Mouse (Mus musculus): ENCODE results near the gene Id1.

DNA sequence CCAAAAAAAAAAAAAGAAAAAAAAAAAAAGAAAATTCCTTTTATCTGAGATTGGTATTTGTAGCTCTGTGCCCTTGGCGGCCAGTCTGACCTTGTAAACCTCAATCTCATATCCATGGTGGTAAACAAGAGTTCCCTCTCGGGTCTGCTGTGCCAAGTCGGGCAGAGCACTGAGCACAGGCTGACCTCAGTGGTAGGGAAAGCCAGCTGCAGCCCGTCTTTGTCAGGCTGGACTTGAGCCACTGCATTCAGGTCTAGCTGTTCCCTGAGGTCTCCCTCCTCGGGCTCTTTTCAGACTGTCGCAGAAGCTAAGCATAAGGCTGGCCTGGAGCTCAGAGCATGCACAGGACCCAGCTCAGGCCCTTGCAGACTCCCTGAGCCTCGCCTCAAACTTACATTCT lies 41.3 kb upstream of the Id1 start:
- no peak for TF ChIP-seq GATA1 (IDR thresholded peaks at IDR 0.05; ENCODE audit: low read length)
- no peak for TF ChIP-seq TAL1 (IDR thresholded peaks at IDR 0.05; ENCODE audit: low read length)

Measured in erythroblast, embryonic 14.5 days (primary cell).